In genomic region chr8:10761694-10762305, GRCm38 (mm10) we compare ENCODE assay signal across 8 mouse cellular contexts.
DNase-seq lines count a peak whose midpoint lies in the region; ATAC-seq lines count a peak whose summit lies in the region.

No protein-coding gene starts in this region.

- H3K36me3 ChIP-seq in heart, embryonic 12.5 days, result no peaks in the 10 kb centered on the region
- no peaks in the 10 kb centered on the region for H3K36me3 ChIP-seq in forebrain, embryonic 16.5 days (ENCODE audit: control insufficient read depth, insufficient read depth)
- H3K36me3 ChIP-seq in limb, embryonic 15.5 days, result no peaks in the 10 kb centered on the region

- H3K27ac ChIP-seq in heart, embryonic 12.5 days (ENCODE audit: poor library complexity, severe bottlenecking), result peak overlapping the region; percentile 88; the same call in 1 of the 2 replicates
- peak overlapping the region; percentile 94 for H3K27ac ChIP-seq in forebrain, embryonic 16.5 days (ENCODE audit: low read length)
- H3K27ac ChIP-seq in limb, embryonic 15.5 days, result peak overlapping the region; percentile 88

- ATAC-seq in heart, embryonic 12.5 days (ENCODE audit: insufficient number of reproducible peaks, low FRiP score), result no peak
- ATAC-seq in forebrain, embryonic 16.5 days, result peak; percentile 41
- ATAC-seq in limb, embryonic 15.5 days (ENCODE audit: insufficient number of reproducible peaks, low FRiP score, low TSS enrichment, low read depth), result no peak; the same call in 1 of the 2 replicates

- H3K4me3 ChIP-seq in heart, embryonic 12.5 days, result no peak overlapping the region
- no peak overlapping the region for H3K4me3 ChIP-seq in forebrain, embryonic 16.5 days (replicated peaks; ENCODE audit: low read length)
- no peak overlapping the region for H3K4me3 ChIP-seq in limb, embryonic 15.5 days

- H3K27me3 ChIP-seq in heart, embryonic 12.5 days (replicated peaks), result no peaks in the 10 kb centered on the region
- H3K27me3 ChIP-seq in forebrain, embryonic 16.5 days (replicated peaks; ENCODE audit: control insufficient read depth, insufficient read depth, low read length), result no peaks in the 10 kb centered on the region
- H3K27me3 ChIP-seq in limb, embryonic 15.5 days, result no peaks in the 10 kb centered on the region

- H3K4me2 ChIP-seq in heart, embryonic 12.5 days, result peak overlapping the region; percentile 41; the same call in 1 of the 2 replicates
- no peak overlapping the region for H3K4me2 ChIP-seq in forebrain, embryonic 16.5 days (ENCODE audit: low read length)
- no peak overlapping the region; the same call in 1 of the 2 replicates for H3K4me2 ChIP-seq in limb, embryonic 15.5 days

- 54% methylated on average over 11 of the region's 11 CpGs for WGBS in heart, embryonic 12.5 days
- WGBS in forebrain, embryonic 16.5 days, result 6% methylated on average over 11 of the region's 11 CpGs
- WGBS in limb, embryonic 15.5 days, result 32% methylated on average over 11 of the region's 11 CpGs

- no peak for DNase-seq in heart, adult 9 months (ENCODE audit: low spot score in 2 of 2)
- DNase-seq in MN1 (ENCODE audit: low spot score), result peak; percentile 31
- DNase-seq in thymus, postnatal 0 days (ENCODE audit: low spot score), result no peak
- DNase-seq in layer of hippocampus, postnatal 36 days, result no peak
- no peak for DNase-seq in thymus, postnatal 36 days

- peaks cover 21% of the 10 kb centered on the region for H3K4me1 ChIP-seq in heart, embryonic 12.5 days (replicated peaks)
- peaks cover 22% of the 10 kb centered on the region for H3K4me1 ChIP-seq in forebrain, embryonic 16.5 days (replicated peaks; ENCODE audit: control insufficient read depth, insufficient read depth, low read length)
- H3K4me1 ChIP-seq in limb, embryonic 15.5 days, result peaks cover 28% of the 10 kb centered on the region

- no peaks in the 10 kb centered on the region for H3K9me3 ChIP-seq in heart, embryonic 12.5 days (replicated peaks)
- no peaks in the 10 kb centered on the region for H3K9me3 ChIP-seq in forebrain, embryonic 16.5 days (ENCODE audit: control insufficient read depth, low read length)
- H3K9me3 ChIP-seq in limb, embryonic 15.5 days, result no peaks in the 10 kb centered on the region

- H3K9ac ChIP-seq in heart, embryonic 12.5 days, result no peak overlapping the region
- no peak overlapping the region for H3K9ac ChIP-seq in forebrain, embryonic 16.5 days (replicated peaks; ENCODE audit: low read depth, low read length)
- H3K9ac ChIP-seq in limb, embryonic 15.5 days, result no peak overlapping the region
